Mouse (Mus musculus): ENCODE results near the gene St6galnac4.

GRCm38 (mm10) chr2:32582830-32583799 is 3.8 kb upstream of the St6galnac4 start:
- peak; percentile 99 for TF ChIP-seq CTCF (IDR thresholded peaks at IDR 0.05; ENCODE audit: insufficient read depth, low read length)
- TF ChIP-seq POLR2A (IDR thresholded peaks at IDR 0.05; ENCODE audit: borderline replicate concordance, extremely low read depth, low read depth, low read length), result peak; percentile 15; the same call in 1 of the 2 replicates
